Mouse (Mus musculus) adrenal gland, postnatal 14 days (tissue): ENCODE measurements around the gene Agap2. TPM values are rescaled to one million over a fixed set of nuclear protein-coding genes. Genes with fewer than 3 reads are reported as not detected.
A peak's percentile ranks its signal among the peaks of the same experiment; 100 is the strongest.

Source experiments
- DNase-seq: peaks from one replicate; pipeline ENCODE4 v3.0.0; 2021; ENCODE audit warnings: mixed read lengths
- long read RNA-seq, 2 experiments: library from polyadenylated mRNA; stranded (forward); transcript quantifications; one replicate each; pipeline ENCODE4 v2.0.0; 2021
- total RNA-seq: library from RNA; stranded (reverse); gene quantifications from 2 replicates; pipeline ENCODE4 v1.2.3, GENCODE M21; 2021

Agap2 gene
- total RNA-seq: 6.9 and 14.3 TPM in 2 replicates
- long read RNA-seq, experiment 1, partial matches to known transcripts: 0 of 1 reads
- long read RNA-seq, experiment 1, other reads (novel, unspliced or antisense): 1 of 1 reads
- long read RNA-seq, experiment 2: 0 reads

DNA sequence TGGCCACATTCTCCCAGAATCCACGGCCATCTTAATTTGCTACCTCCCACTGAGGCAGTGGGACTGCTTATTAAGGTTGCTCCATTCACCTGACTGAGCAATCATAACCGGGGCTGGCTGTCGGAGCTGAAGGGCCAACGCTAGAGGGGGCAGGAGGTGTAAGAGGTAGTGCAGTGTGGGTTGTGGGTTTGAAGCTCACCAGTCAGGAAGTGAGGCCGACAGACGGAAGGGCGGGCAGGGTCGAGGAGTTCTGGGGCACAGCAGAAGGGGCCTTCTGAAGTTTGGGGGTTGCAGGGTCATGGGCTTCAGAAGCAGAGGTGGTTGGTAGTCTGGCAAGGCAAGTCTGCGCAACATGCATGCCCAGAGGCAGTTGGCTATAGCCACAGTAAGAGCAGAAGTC, at the start of gene Agap2:
Gene Agap2, plus strand, starts transcription at position 205 of the 400 bp plus-strand sequence.
- DNase-seq: no peak

DNA sequence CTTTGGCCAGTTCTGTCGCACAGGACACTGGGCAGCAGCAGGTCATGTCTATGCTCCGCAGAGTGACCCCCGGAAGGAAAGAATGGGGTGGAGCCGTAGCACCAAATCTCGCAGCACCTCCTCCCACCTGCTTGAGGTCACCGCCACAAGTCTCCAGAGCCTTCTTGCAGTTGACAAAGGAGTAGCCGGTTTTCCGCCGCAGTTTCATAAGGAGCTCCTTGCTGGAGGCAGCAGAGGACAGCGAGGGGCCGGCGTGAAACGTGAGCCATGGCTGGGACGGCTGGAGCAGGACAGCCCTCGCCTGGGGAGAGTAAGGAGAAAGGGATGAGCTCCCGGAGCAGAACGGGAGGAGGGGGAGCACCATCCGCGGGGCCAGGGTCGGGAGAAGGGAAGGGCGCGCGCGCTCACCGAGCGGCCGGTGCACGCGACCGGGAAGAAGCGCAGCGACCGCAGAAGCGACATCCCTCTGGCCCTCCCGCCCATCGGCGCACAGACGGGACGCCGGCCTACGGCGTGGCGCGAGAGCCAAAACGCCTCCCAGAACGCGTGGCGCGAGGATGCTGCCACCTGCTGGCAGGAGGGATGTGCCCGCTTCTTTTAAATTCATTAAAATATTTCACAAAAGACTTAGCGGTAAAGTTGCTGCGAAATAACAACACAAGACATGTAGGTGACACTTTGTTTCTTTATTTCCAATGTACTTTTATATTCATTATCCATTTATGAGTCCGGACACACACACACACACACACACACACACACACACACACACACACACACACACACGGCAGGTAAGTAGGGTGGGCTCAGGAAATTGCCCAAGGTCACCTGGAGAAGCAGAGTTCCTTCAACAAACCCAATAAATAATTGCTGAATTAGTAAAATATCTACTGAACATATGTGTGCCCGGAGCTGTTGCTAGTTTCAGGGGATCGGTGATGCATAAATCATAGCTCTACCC, 44.5 kb upstream of the Agap2 start, which contains the start of gene Tsfm:
Gene Tsfm, minus strand, starts transcription at position 505 of the 961 bp plus-strand sequence.
- DNase-seq: peak; percentile 96

DNA sequence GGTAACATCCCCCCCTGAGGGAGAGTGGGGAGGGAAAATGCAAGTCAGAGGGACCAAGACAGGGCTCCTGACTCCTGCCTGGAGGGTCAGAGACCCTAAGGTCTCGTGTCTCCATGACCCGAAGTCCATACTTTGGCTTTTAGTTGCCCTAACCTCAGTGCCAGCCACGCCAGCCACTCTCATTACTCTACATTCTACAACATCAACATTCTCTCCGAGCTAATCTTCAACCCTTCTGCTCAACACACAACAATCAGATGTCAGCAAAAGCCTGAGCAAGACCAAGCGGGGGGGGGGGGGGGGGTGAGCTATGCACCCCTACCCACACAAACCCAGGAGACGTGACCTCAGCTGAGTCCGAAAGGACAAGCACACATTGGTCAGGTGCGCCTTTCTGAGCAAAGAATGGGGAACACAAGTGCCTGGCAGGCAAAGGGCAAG, 41.8 kb upstream of the Agap2 start:
- DNase-seq: no peak

DNA sequence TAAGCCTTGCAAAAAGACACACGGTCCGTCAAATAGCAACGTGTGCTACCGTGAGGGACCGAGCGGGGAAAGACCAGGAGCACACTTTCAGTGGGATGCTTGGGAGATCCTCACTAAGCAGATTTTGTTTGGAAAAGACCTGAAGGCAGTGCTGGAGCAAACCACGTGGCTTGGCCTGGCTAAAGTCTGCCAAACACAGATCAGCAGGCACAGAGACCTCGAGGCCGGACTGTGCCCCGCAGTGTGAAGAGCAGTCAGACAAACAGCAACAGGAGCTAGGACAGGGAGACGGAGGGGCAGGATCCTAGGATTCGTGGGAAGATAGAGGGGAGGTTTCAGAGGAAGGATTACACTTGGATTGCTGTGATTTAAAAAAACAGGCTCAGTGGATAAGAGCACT, 38.8 kb upstream of the Agap2 start:
- no peak for DNase-seq

DNA sequence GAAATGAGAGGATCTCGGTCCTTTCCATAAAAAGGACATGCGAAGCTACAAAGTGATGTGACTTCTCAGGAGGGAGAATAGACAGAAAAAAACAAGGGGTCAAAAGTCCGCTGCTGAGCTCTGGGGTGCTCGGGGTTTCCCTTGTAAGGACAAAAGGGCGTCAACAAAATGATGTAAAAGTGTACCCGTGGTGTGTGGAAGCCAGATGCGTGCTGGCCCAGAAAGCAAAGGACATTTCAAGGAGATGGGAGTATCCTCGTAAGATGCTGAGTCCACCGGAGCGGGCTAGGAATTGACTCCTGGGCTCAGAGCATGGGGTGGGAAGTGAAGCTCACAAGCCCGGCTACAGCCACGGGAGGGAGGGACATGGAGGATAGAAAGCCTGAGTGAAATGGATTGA, 37.4 kb upstream of the Agap2 start:
- DNase-seq: no peak

DNA sequence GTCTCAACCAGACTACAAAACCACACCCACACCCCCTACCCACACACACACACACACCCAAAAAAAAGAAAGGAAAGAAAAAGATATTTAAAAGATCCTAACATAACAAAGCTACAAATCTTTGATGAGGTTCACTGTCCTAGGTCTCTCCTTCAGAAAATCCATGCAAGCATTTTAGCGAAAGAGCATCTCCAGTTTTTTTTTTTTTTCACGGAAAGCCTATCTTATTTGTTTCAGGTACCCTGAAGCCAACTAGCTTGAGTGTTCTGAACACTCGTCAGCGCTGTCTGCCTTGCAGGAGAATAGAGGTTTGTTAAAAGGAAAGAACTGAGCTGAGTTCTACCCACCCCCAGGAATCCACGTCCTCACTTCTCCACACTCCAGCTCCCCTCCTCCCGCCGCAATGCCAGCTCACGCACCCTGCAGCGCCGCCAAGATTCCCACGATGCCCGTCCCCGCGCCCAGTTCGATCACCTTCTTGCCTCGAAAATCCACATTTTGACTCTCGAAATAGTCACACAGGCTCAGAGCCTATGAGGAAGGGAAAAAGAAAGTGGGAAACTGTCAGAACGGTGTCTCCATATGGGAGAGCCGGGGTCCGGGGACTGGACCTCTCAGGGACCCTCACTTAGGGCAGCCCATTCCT, 34.4 kb upstream of the Agap2 start:
- peak; percentile 53 for DNase-seq

DNA sequence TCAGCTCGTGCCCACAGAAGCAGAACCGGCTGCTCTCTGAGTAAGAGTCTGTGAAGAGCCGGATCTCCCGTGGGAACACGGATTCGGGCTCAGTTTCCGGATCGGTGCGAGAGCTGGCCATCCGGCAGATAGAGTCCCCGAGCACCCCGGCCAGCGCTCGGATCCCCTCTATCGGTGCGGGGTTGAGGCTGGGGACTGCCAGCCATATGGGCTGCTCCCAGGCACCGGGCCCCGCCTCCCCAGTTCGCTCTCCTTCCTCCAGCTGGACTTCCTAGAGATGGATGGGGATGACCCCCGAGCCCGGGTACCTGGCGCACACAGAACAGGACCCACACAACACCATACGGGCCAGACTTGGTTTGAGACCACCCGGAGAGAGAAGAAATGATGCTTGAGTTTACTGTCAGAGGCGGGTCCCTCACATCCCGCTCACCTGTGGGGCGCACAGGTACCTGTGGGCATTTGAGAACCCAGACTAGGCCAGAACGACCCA, 33.8 kb upstream of the Agap2 start, which contains the start of the genes Mettl1 and Eef1akmt3:
Gene Mettl1, plus strand, starts transcription at position 141 of the 493 bp plus-strand sequence.
Gene Eef1akmt3, minus strand, starts transcription at position 240 of the 493 bp plus-strand sequence.
- peak; percentile 40 for DNase-seq

DNA sequence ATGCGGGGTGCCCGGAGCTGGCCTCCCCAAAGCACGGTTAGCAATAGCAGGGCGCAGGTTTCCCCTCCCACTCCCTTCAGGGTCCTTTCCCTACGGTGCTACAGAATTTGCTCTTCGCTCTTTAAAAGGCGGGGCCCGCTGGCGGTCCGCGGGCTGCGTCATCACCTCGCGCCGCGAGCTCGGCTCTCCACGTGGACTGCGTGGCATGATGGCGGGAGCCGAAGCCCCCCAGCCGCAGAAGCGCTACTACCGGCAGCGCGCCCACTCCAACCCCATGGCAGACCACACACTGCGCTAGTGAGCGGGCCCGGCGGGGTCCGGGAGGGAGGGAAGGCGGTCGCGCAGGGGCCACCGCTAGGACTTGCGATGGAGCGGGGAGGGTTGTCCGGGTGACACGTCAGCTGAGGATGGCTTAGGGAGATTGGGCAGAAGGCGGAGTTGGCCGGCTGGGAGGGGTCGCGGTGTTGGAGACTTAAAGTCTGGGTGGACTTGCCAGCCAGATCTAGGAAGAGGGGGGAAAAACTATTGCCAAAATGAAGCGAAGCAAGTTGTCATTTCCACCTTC, 33.2 kb upstream of the Agap2 start:
- DNase-seq: peak; percentile 93

DNA sequence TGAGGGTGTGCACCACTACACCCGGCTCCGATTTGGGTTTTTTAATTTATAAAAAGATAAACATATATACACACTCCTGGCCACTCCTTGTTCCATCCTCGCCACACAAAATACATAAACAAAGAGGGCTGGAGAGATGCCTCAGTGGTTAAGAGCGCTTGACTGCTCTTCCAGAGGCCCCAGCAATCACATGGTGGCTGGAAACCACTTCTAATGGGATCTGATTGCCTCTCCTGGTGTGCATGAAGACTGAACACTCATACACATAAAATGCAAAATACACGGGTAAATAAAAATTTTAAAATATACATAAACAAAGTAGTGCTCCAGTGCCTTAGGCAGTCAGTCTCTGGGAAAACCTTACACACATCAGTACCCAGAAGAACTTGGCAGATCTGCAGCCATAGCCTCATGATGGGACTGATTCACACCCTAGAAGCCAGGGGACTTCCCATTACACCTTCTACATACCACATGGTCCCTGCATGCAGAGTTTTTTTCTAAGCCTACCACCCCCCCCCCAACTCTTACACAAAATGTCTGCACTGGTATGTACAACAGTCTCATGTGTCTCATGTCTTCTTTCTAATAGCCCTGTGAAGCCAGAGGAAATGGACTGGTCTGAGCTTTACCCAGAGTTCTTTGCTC, 32.5 kb upstream of the Agap2 start:
- DNase-seq: no peak

DNA sequence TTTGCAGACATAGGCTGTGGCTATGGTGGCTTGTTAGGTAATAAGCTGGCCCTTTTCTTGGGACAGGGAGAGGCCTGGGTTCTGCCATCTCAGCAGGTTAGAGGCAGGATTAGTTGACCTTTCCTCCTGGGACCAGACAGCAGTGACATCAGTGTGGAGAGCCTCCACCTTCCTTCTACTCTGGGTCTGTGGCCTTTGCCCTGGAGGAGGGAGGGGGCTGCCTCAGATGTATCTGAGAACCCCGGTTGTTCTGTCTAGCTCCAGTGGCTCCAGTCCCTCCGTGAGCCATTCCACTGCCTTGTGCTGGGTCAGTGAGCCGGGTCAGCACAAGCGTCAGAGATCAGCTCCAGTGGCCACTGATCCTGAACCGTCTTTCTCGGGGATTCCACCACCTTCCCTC, 31.9 kb upstream of the Agap2 start:
- no peak for DNase-seq

DNA sequence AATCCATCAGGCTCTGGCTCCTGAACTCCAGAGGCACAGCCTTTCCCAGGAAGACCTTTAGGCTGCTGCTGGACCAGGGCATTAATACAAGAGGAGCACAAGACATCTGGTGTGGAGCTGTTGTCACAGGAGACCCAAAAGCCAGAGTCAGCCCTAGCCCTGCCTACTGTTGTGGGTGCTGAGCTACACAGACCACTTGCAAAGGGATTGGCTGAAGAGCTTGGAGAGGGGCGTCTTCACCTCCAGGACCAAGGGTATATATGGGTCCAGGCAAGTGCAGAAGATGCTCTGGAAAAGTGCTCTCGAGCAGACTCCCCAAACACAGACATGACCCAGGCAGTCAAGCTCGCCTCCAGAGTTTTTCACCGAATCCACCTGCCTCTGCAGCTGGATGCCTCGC, 27.1 kb upstream of the Agap2 start, which contains the start of gene Cyp27b1:
Gene Cyp27b1, plus strand, starts transcription at position 297 of the 400 bp plus-strand sequence.
- DNase-seq: no peak

DNA sequence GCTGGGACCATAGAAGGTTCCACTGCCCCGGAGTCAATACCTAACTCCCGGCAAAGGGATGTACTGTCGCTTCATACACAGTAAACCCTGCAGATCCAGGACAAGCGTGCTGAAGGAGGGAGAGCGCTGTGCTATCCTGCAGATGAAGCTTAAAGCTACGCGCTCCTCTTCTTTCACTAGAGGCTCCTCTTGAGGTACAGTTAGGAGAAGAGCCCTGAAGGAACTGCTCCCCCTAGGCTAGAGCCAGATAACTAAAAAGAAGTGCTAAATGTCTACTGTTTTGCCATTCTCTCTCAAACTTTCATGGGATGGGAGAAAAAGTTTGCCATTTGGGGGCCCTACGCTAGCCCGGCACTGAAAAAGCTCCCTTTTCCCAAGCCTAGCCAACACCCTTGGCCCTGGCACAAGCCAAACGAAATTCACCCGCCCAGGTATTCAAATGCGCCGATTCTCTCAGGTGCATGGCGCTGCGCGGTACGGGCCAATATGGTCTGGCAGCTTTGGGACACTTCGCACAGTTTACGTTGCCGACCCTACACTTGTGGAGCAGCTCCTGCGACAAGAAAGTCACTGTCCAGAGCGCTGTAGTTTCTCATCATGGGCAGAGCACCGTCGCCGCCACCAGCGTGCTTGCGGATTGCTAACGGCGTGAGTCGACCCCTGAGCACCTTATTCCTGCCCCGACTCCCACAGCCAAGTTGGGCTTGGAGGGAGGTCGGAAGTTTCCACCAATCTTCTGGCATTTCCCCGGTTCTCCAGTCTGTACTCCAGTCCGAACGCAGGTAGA, 26.3 kb upstream of the Agap2 start:
- DNase-seq: no peak

DNA sequence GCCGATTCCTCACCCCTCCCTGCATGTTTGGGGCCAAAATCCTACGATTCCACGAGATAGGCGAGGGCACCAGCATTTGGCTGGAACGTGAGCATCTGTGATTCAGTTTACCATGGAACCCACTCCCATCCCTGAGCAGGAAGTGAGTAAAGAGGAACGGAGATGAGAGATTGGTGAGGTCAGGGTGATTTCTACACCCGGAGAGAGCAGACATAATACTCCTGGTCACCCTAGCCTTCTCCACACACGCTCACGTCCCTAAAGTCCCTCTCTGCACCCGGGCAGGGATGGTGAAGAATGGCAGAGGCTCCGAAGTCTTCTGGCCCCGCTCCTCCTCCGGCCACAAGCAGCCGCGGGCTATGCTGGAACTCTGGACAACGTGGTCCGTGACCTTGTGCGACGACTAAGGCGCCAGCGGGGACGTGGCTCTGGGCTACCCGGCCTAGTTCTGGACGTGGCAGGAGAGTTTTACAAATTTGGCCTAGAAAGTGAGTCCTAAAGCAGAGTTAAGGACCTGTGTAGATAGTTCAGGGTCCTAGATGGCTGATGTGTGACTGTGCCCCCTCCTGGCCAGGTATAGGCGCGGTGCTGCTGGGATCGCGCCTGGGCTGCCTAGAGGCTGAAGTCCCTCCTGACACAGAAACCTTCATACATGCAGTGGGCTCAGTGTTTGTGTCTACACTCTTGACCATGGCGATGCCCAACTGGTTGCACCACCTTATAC, 25.5 kb upstream of the Agap2 start:
- DNase-seq: peak; percentile 45

DNA sequence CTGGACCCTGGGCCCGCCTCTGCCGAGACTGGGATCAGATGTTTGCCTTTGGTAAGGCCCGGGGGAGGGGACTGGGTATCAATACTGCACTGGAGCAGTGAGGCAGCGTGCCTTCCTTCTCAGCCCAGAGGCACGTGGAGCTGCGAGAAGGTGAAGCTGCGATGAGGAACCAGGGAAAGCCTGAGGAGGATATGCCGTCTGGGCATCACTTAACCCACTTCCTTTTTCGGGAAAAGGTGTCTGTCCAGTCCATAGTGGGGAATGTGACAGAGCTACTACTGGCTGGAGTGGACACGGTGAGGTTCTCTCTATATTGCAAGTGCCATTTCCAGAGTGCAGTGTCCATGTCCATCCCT, 25.0 kb upstream of the Agap2 start:
- DNase-seq: no peak

DNA sequence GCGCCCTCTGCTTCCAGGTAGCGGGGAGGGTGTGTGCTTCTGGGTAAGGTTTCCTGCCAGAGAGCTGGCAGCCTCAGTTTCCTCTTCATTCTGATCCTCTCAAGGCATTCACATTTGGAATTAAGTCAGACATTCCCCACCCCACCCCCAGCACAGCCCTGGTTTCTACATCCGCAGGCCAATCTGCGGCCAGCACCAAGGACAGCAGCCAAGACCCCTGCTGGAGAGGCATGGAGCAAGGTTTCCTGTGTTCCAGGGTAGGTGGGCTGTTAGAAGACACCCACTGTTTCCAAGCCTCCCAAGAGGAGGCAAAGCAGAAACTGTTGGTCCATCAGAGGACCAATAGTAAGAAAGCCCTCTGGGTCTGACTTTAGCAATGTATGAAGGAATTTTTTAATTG, 20.4 kb upstream of the Agap2 start:
- DNase-seq: no peak

DNA sequence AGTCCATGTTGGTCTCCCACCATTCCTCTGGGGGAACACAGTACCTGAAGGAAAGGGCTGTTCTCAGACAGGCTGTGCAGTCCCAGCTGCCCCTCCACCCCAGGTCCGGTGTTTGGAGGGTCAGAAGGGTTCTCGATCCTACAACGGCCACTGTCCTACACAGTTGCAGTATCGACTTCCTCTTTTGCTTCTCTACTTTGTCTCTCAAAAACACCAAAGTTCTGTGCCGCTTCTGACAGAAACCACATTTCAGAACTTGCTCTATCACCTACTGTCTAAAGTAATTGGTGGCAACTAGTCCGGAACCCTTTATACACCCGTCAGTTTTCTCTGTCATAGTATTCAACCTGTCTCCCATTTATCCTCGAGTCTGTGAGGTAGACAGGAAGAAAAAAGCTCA, 19.7 kb upstream of the Agap2 start:
- DNase-seq: no peak

DNA sequence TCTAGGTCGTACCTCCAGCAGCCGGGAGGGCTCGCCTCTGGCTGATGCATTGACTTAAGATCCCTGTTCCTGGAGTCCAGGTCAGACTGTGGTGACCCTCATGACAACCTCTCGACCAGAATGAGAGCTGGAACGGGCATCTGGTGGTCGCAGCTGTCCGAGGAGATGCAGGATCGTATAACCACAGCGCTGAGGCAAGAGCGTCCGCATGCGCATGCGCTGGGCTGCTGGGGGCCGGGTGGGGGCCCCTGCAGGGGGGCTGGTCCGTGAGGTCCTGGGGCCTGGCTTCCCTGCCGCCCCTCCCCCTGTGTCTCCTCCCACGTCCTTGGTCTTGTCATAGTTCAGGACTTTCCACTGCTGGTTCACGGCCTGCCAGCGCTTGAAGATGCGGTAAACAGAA, 18.6 kb upstream of the Agap2 start:
- DNase-seq: no peak

DNA sequence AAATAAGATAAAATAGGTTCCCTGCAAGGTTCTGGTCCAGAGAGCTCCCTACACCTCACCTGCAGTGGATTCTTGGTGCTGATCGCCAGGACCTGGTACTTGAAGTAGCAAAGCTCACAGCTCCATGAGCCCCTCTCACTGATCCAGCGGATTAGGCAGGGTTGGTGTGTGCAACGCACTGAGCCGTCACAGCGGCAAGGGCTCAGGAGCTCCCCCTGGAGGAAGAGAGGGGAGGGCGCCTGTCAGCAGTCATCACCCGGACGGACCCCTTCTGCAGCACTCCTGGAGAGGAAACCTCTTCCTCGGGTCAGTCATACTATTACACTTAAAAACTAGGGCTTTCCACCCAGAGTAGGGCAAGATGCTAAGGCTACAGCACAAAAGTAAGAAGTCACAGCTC, 16.9 kb upstream of the Agap2 start:
- DNase-seq: peak; percentile 90

DNA sequence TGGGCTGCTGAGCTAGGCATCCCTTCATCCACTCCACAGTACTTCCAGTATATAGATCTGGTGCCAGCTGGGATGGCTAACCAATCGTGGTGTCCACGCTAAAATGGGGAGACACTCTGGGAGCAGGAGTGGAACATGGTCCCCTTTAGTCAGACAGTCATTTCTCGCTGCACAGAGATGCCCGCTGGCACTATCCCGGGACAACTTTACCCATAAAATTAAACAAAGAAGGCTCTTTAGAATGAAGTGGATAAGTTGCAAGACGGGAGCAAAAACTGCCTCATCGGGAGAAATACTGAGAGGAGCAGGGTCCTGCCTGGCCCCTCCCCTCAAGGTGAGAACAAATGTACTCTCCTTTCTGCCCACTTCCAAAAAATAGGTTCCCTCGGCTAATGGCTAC, 16.4 kb upstream of the Agap2 start:
- no peak for DNase-seq
